In genomic region chr16:26901471-26901870, GRCm38 (mm10) we compare ENCODE assay signal across 12 mouse cellular contexts.
DNase-seq lines count a peak whose midpoint lies in the region; ATAC-seq lines count a peak whose summit lies in the region.
"Had no signal": no experiment of that assay in that cellular context is flagged by ENCODE, and none has a peak within 500 bp of the region (broad histone marks: within the 10 kb centered on the region; RNA-seq: fewer than 3 reads in every experiment).

No protein-coding gene starts in this region.

- 31% methylated on average over 4 of the region's 4 CpGs for WGBS in heart, embryonic 10.5 days

- no peak overlapping the region for H3K4me3 ChIP-seq in heart, embryonic 10.5 days
- H3K4me3 ChIP-seq: embryonic facial prominence, embryonic 12.5 days; limb, embryonic 13.5 days; midbrain, embryonic 12.5 days had no signal

- H3K27me3 ChIP-seq in heart, embryonic 10.5 days (ENCODE audit: insufficient read depth, poor library complexity, severe bottlenecking): no peaks in the 10 kb centered on the region
- H3K27me3 ChIP-seq: CH12.LX; embryonic facial prominence, embryonic 12.5 days; limb, embryonic 13.5 days; midbrain, embryonic 12.5 days had no signal

- DNase-seq in heart, adult 18-20 months: peak; percentile 49 to 57
- no peak for DNase-seq in heart, embryonic 10.5 days (ENCODE audit: low spot score)
- peak; percentile 26 to 42 for DNase-seq in right cerebral cortex, postnatal 10 days (ENCODE audit: low spot score in 2 of 2)
- DNase-seq in right cerebral cortex, postnatal 36 days (ENCODE audit: low spot score in 2 of 2): no peak
- peak; percentile 23 to 44 for DNase-seq in layer of hippocampus, postnatal 10 days (ENCODE audit: low spot score in 2 of 2)
- DNase-seq in testis, postnatal 14 days (ENCODE audit: low spot score): peak; percentile 69
- DNase-seq in spleen, adult 18-20 months: no peak

- no peaks in the 10 kb centered on the region for H3K4me1 ChIP-seq in heart, embryonic 10.5 days
- H3K4me1 ChIP-seq: embryonic facial prominence, embryonic 12.5 days; limb, embryonic 13.5 days; midbrain, embryonic 12.5 days had no signal

- no peaks in the 10 kb centered on the region for H3K9me3 ChIP-seq in heart, embryonic 10.5 days
- H3K9me3 ChIP-seq: embryonic facial prominence, embryonic 12.5 days; limb, embryonic 13.5 days; midbrain, embryonic 12.5 days had no signal

- no peak overlapping the region for H3K27ac ChIP-seq in heart, embryonic 10.5 days
- H3K27ac ChIP-seq: embryonic facial prominence, embryonic 12.5 days; limb, embryonic 13.5 days; midbrain, embryonic 12.5 days had no signal

- no peak for ATAC-seq in inflammation-experienced regulatory T-cells, adult 6 months

- H3K36me3 ChIP-seq in heart, embryonic 10.5 days: no peaks in the 10 kb centered on the region
- H3K36me3 ChIP-seq: embryonic facial prominence, embryonic 12.5 days; limb, embryonic 13.5 days; midbrain, embryonic 12.5 days had no signal

Comparison
In these comparisons a context has a peak if more than half of its experiments do, and no peak if none do; other contexts are left out.
1. DNase-seq: peak in heart, adult 18-20 months (2 of 2), right cerebral cortex, postnatal 10 days (2 of 2), layer of hippocampus, postnatal 10 days (2 of 2) and testis, postnatal 14 days (single experiment); none in heart, embryonic 10.5 days (single experiment), right cerebral cortex, postnatal 36 days (0 of 2) and spleen, adult 18-20 months (0 of 2).